Mouse (Mus musculus) MEL (cell line): ENCODE data around the gene Acp2.

ENCODE experiments used
- BHLHE40 ChIP-seq: IDR thresholded peaks from 2 replicates; pipeline ENCODE4 v1.6.1; 2012; ENCODE audit warnings: low read depth, mild to moderate bottlenecking, inconsistent platforms, low read length, improper control_type of control experiment, borderline replicate concordance
- CHD2 ChIP-seq: IDR thresholded peaks from 2 replicates; pipeline ENCODE4 v1.6.1; 2011; ENCODE audit warnings: low read length, improper control_type of control experiment
- CTCF ChIP-seq, 3 experiments: IDR thresholded peaks in 2 of 3; conservative IDR thresholded peaks in 1 of 3; 2 replicates each; pipeline ENCODE4 v1.5.1; 2011 to 2012; ENCODE audit warnings: low read length in 3 of 3, low read depth in 2 of 3, mild to moderate bottlenecking in 2 of 3, improper control_type of control experiment in 1 of 3, inconsistent platforms in 1 of 3, mixed read lengths in 1 of 3, moderate library complexity in 1 of 3; ENCODE audit not compliant: control insufficient read depth in 1 of 3, insufficient read depth in 1 of 3, poor library complexity in 1 of 3, severe bottlenecking in 1 of 3
- E2F4 ChIP-seq: IDR thresholded peaks from 2 replicates; pipeline ENCODE4 v1.6.1; 2011; ENCODE audit warnings: low read depth, low read length, improper control_type of control experiment, borderline replicate concordance
- EP300 ChIP-seq, 2 experiments: IDR thresholded peaks; 2 replicates each; pipeline ENCODE4 v1.6.1; 2011; ENCODE audit warnings: improper control_type of control experiment in 2 of 2, low read length in 2 of 2, low read depth in 1 of 2, mild to moderate bottlenecking in 1 of 2
- MAFK ChIP-seq: IDR thresholded peaks from 2 replicates; pipeline ENCODE4 v1.6.1; 2011; ENCODE audit warnings: low read depth, mild to moderate bottlenecking, low read length, improper control_type of control experiment, borderline replicate concordance
- MAX ChIP-seq: IDR thresholded peaks from 2 replicates; pipeline ENCODE4 v1.6.1; 2011; ENCODE audit warnings: low read length, improper control_type of control experiment
- MEF2A ChIP-seq: IDR thresholded peaks from 2 replicates; pipeline ENCODE4 v1.6.1; 2014; ENCODE audit warnings: low read depth, mild to moderate bottlenecking, inconsistent platforms, low read length, improper control_type of control experiment; ENCODE audit not compliant: poor library complexity, insufficient replicate concordance, severe bottlenecking; ENCODE audit errors: extremely low read depth
- POLR2A ChIP-seq, 2 experiments: IDR thresholded peaks; 2 replicates each; pipeline ENCODE4 v1.6.1; 2011 to 2012; ENCODE audit warnings: low read length in 2 of 2, mild to moderate bottlenecking in 2 of 2, control low read depth in 1 of 2, improper control_type of control experiment in 1 of 2, low read depth in 1 of 2, moderate library complexity in 1 of 2; ENCODE audit not compliant: control insufficient read depth in 1 of 2, insufficient read depth in 1 of 2, poor library complexity in 1 of 2
- POLR2AphosphoS2 ChIP-seq: IDR thresholded peaks from 2 replicates; pipeline ENCODE4 v1.6.1; 2011; ENCODE audit warnings: low read length, improper control_type of control experiment
- SIN3A ChIP-seq: IDR thresholded peaks from 2 replicates; pipeline ENCODE4 v1.6.1; 2012; ENCODE audit warnings: low read length, improper control_type of control experiment, inconsistent platforms
- TBP ChIP-seq: IDR thresholded peaks from 2 replicates; pipeline ENCODE4 v1.8.0; 2011; ENCODE audit warnings: low read depth, low read length, improper control_type of control experiment
- TCF12 ChIP-seq: IDR thresholded peaks from 2 replicates; pipeline ENCODE4 v1.6.1; 2014; ENCODE audit warnings: low read depth, mild to moderate bottlenecking, inconsistent platforms, low read length, improper control_type of control experiment, moderate library complexity

- no peak for TF ChIP-seq EP300 (IDR thresholded peaks at IDR 0.05; ENCODE audit: low read depth in 1 of 2, low read length in 2 of 2)
- no peak for TF ChIP-seq POLR2A (IDR thresholded peaks at IDR 0.05; ENCODE audit: control insufficient read depth in 1 of 2, insufficient read depth in 1 of 2, low read depth in 1 of 2, low read length in 2 of 2, poor library complexity in 1 of 2)
- no peak for TF ChIP-seq MEF2A
- no peak for TF ChIP-seq TCF12
- TF ChIP-seq MAFK = no peak
- no peak for TF ChIP-seq CTCF (IDR thresholded peaks at IDR 0.05 in 2 of 3, conservative IDR thresholded peaks at IDR 0.05 in 1 of 3; ENCODE audit: control insufficient read depth in 1 of 3, insufficient read depth in 1 of 3, low read depth in 2 of 3, low read length in 3 of 3, poor library complexity in 1 of 3, severe bottlenecking in 1 of 3)
- no peak for TF ChIP-seq POLR2AphosphoS2
- no peak for TF ChIP-seq BHLHE40
- no peak for TF ChIP-seq MAX
- TF ChIP-seq CHD2 = no peak
- TF ChIP-seq E2F4 = no peak
- no peak for TF ChIP-seq TBP
- TF ChIP-seq SIN3A = no peak
These were observed 45.5 kb upstream of the Acp2 start for GRCm38 (mm10) chr2:91157002-91157752.
